Mouse (Mus musculus) kidney, embryonic 16.5 days (tissue): Measurements from ENCODE around the gene Trip10. TPM values are rescaled to one million over a fixed set of nuclear protein-coding genes. Genes with fewer than 3 reads are reported as not detected.

Source experiments
- ATAC-seq: fragments of 200-750 bp; cut with Nextera tagmentation; 2 replicates; pipeline ENCODE4 v1.8.0; 2017; ENCODE audit warnings: moderate TSS enrichment; ENCODE audit not compliant: low FRiP score, low TSS enrichment
- H3K27ac ChIP-seq: fragments of 300-500 bp; sonication (generic); 2 replicates; pipeline ENCODE4 v1.5.1; 2014; ENCODE audit warnings: low read length
- H3K27me3 ChIP-seq: fragments of 300-500 bp; sonication (generic); 2 replicates; pipeline ENCODE4 v1.6.1; 2014; ENCODE audit warnings: low read length, control low read depth, mixed read lengths; ENCODE audit not compliant: insufficient read depth
- H3K36me3 ChIP-seq: fragments of 300-500 bp; sonication (generic); 2 replicates; pipeline ENCODE4 v1.6.1; 2014; ENCODE audit warnings: low read length, control low read depth, mixed read lengths; ENCODE audit not compliant: insufficient read depth
- H3K4me1 ChIP-seq: fragments of 300-500 bp; sonication (generic); 2 replicates; pipeline ENCODE4 v1.6.1; 2014; ENCODE audit warnings: low read length, control low read depth, mixed read lengths; ENCODE audit not compliant: insufficient read depth
- H3K4me2 ChIP-seq: fragments of 300-500 bp; sonication (generic); replicated peaks from 2 replicates; pipeline ENCODE4 v1.6.1; 2014; ENCODE audit warnings: low read depth, low read length
- H3K4me3 ChIP-seq: fragments of 300-500 bp; sonication (generic); 2 replicates; pipeline ENCODE4 v1.5.1; 2014; ENCODE audit warnings: mild to moderate bottlenecking, low read length
- H3K9ac ChIP-seq: fragments of 300-500 bp; sonication (generic); replicated peaks from 2 replicates; pipeline ENCODE4 v1.6.1; 2014; ENCODE audit warnings: low read length
- H3K9me3 ChIP-seq: fragments of 300-500 bp; sonication (generic); 2 replicates; pipeline ENCODE4 v1.6.1; 2016; ENCODE audit warnings: low read length, control low read depth
- WGBS: fragments of 180-500 bp; shearing (Covaris S2); extraction: QIAGEN DNeasy Blood & Tissue Kit; methylation state at CpG from one replicate; pipeline ENCODE4 v1.1.7; 2014; 5-methylcytosine and 5-hydroxymethylcytosine counted together
- polyA plus RNA-seq: library from polyadenylated mRNA; unstranded; fragments of >200 nt; fragmentation: Nextera tagmentation; extraction: Ambion mirVana; gene quantifications from 2 replicates; pipeline ENCODE4 v1.2.1, GENCODE M21; 2015

The Trip10 gene
- polyA plus RNA-seq, 1 experiment from 2014 or later, result 52.6 TPM

- WGBS, result 42% methylated on average over 1 of the region's 1 CpGs
- Histone ChIP-seq H3K4me2 (no peak overlapping the region), H3K27me3 (no peaks in the 10 kb centered on the region), H3K27ac (no peak overlapping the region), H3K9ac (no peak overlapping the region), H3K9me3 (no peaks in the 10 kb centered on the region), H3K4me1 (peaks cover 8% of the 10 kb centered on the region), H3K4me3 (no peak overlapping the region), H3K36me3 (peaks cover 54% of the 10 kb centered on the region)
- ATAC-seq, result no peak
These were observed 12.5 kb downstream of the Trip10 start for GRCm38 (mm10) chr17:57261796-57262195.

- Histone ChIP-seq H3K27ac (no peak overlapping the region), H3K9ac (no peak overlapping the region), H3K4me3 (no peak overlapping the region), H3K9me3 (no peaks in the 10 kb centered on the region), H3K36me3 (peaks cover 43% of the 10 kb centered on the region), H3K4me2 (no peak overlapping the region), H3K4me1 (peaks cover 8% of the 10 kb centered on the region), H3K27me3 (no peaks in the 10 kb centered on the region)
- no peak for ATAC-seq
- 88% methylated on average over 17 of the region's 17 CpGs for WGBS
These were observed 13.8 kb downstream of the Trip10 start for GRCm38 (mm10) chr17:57262901-57263550.

GRCm38 (mm10) chr17:57264164-57264563 is 14.9 kb downstream of the Trip10 start:
- Histone ChIP-seq H3K9me3 (no peaks in the 10 kb centered on the region), H3K9ac (no peak overlapping the region), H3K4me2 (no peak overlapping the region), H3K4me1 (peaks cover 8% of the 10 kb centered on the region), H3K27ac (no peak overlapping the region), H3K27me3 (no peaks in the 10 kb centered on the region), H3K4me3 (no peak overlapping the region), H3K36me3 (peaks cover 34% of the 10 kb centered on the region)
- WGBS, result 81% methylated on average over 2 of the region's 2 CpGs
- no peak for ATAC-seq

GRCm38 (mm10) chr17:57264972-57265945 is 16.0 kb downstream of the Trip10 start:
- H3K4me3 ChIP-seq, result peak overlapping the region; percentile 26
- peak; percentile 95 for ATAC-seq
- peak overlapping the region; percentile 45 for H3K4me2 ChIP-seq
- 33% methylated on average over 21 of the region's 22 CpGs for WGBS
- H3K27ac ChIP-seq, result 0 out of 2 replicates have a peak overlapping the region, but pooled peaks have one; percentile 9
- peaks cover 30% of the 10 kb centered on the region for H3K36me3 ChIP-seq
- H3K27me3 ChIP-seq, result no peaks in the 10 kb centered on the region
- peak overlapping the region; percentile 39; the same call in 1 of the 2 replicates for H3K9ac ChIP-seq
- peaks cover 8% of the 10 kb centered on the region for H3K4me1 ChIP-seq
- no peaks in the 10 kb centered on the region for H3K9me3 ChIP-seq

GRCm38 (mm10) chr17:57267556-57268126 is 18.4 kb downstream of the Trip10 start:
- Histone ChIP-seq H3K4me2 (no peak overlapping the region), H3K4me3 (no peak overlapping the region), H3K9ac (no peak overlapping the region), H3K27me3 (no peaks in the 10 kb centered on the region), H3K4me1 (peaks cover 8% of the 10 kb centered on the region), H3K36me3 (peaks cover 10% of the 10 kb centered on the region; the same call in 1 of the 2 replicates), H3K27ac (no peak overlapping the region), H3K9me3 (no peaks in the 10 kb centered on the region)
- 85% methylated on average over 6 of the region's 6 CpGs for WGBS
- no peak for ATAC-seq

- Histone ChIP-seq H3K36me3 (no peaks in the 10 kb centered on the region), H3K9me3 (no peaks in the 10 kb centered on the region), H3K4me3 (no peak overlapping the region), H3K4me2 (no peak overlapping the region), H3K4me1 (peaks cover 17% of the 10 kb centered on the region), H3K27me3 (no peaks in the 10 kb centered on the region), H3K27ac (no peak overlapping the region), H3K9ac (no peak overlapping the region)
- WGBS, result 67% methylated on average over 9 of the region's 9 CpGs
- no peak for ATAC-seq
These were observed 22.0 kb downstream of the Trip10 start for GRCm38 (mm10) chr17:57271301-57271700.

GRCm38 (mm10) chr17:57273846-57274245 is 24.6 kb downstream of the Trip10 start:
- Histone ChIP-seq H3K4me1 (peaks cover 19% of the 10 kb centered on the region), H3K27me3 (no peaks in the 10 kb centered on the region), H3K36me3 (no peaks in the 10 kb centered on the region), H3K4me2 (no peak overlapping the region), H3K4me3 (no peak overlapping the region), H3K27ac (no peak overlapping the region), H3K9me3 (no peaks in the 10 kb centered on the region), H3K9ac (no peak overlapping the region)
- no peak for ATAC-seq
- 26% methylated on average over 7 of the region's 7 CpGs for WGBS

GRCm38 (mm10) chr17:57274686-57275085 is 25.4 kb downstream of the Trip10 start:
- H3K27ac ChIP-seq, result no peak overlapping the region
- peaks cover 19% of the 10 kb centered on the region for H3K4me1 ChIP-seq
- H3K4me3 ChIP-seq, result peak overlapping the region; percentile 61
- H3K36me3 ChIP-seq, result no peaks in the 10 kb centered on the region
- H3K4me2 ChIP-seq, result peak overlapping the region; percentile 83
- no peaks in the 10 kb centered on the region for H3K27me3 ChIP-seq
- ATAC-seq, result no peak
- H3K9me3 ChIP-seq, result no peaks in the 10 kb centered on the region
- WGBS, result 5% methylated on average over 15 of the region's 15 CpGs
- peak overlapping the region; percentile 66 for H3K9ac ChIP-seq

GRCm38 (mm10) chr17:57275111-57275996 is 26.1 kb downstream of the Trip10 start:
- peak; percentile 88 for ATAC-seq
- Histone ChIP-seq H3K27ac (no peak overlapping the region; the same call in 1 of the 2 replicates), H3K4me1 (peaks cover 19% of the 10 kb centered on the region)

More at GRCm38 (mm10) chr17:57275111-57275996, 26.1 kb downstream of the Trip10 start:
- Histone ChIP-seq H3K4me2 (peak overlapping the region; percentile 83), H3K9ac (peak overlapping the region; percentile 66), H3K27me3 (no peaks in the 10 kb centered on the region), H3K36me3 (no peaks in the 10 kb centered on the region), H3K9me3 (no peaks in the 10 kb centered on the region), H3K4me3 (peak overlapping the region; percentile 61)
- under 1% methylated on average over 49 of the region's 53 CpGs for WGBS
